Mouse (Mus musculus) embryonic fibroblast, embryonic 13.5 days (primary cell): ENCODE measurements around the gene Cry1. TPM values are rescaled to one million over a fixed set of nuclear protein-coding genes. Genes with fewer than 3 reads are reported as not detected.

Source experiments
- H3K27ac ChIP-seq: 2 replicates; pipeline ENCODE4 v1.5.1; 2012; ENCODE audit warnings: low read length, control low read depth, inconsistent platforms; ENCODE audit not compliant: insufficient read depth
- H3K4me1 ChIP-seq: 2 replicates; pipeline ENCODE4 v1.6.1; 2011; ENCODE audit warnings: low read length; ENCODE audit not compliant: control insufficient read depth, insufficient read depth
- H3K4me3 ChIP-seq: 2 replicates; pipeline ENCODE4 v1.5.1; 2011; ENCODE audit warnings: mild to moderate bottlenecking, control low read depth, low read length; ENCODE audit not compliant: insufficient read depth
- CTCF ChIP-seq: IDR thresholded peaks from 2 replicates; pipeline ENCODE4 v1.5.1; 2011; ENCODE audit warnings: mild to moderate bottlenecking, control low read depth, low read length, moderate library complexity, borderline replicate concordance; ENCODE audit not compliant: insufficient read depth
- POLR2A ChIP-seq: IDR thresholded peaks from 2 replicates; pipeline ENCODE4 v1.6.1; 2011; ENCODE audit warnings: low read depth, mild to moderate bottlenecking, control low read depth, low read length, moderate library complexity
- polyA plus RNA-seq: library from polyadenylated mRNA; stranded (reverse); fragments of >200 nt; gene quantifications from 2 replicates; pipeline ENCODE4 v1.2.4, GENCODE M21; 2011; ENCODE audit warnings: low read depth; ENCODE audit not compliant: missing spikeins, insufficient read length

Gene Cry1
- polyA plus RNA-seq, 1 experiment: 14.5 TPM

- Histone ChIP-seq H3K4me3 (no peak overlapping the region), H3K4me1 (peaks cover 5% of the 10 kb centered on the region; the same call in 1 of the 2 replicates), H3K27ac (no peak overlapping the region)
- TF ChIP-seq POLR2A (no peak), CTCF (no peak)
Measured at GRCm38 (mm10) chr10:85125184-85125583, 59.7 kb downstream of the Cry1 start.

GRCm38 (mm10) chr10:85114409-85114808, 70.5 kb downstream of the Cry1 start:
- TF ChIP-seq POLR2A (no peak), CTCF (no peak)
- Histone ChIP-seq H3K4me1 (peaks cover 5% of the 10 kb centered on the region; the same call in 1 of the 2 replicates), H3K4me3 (no peak overlapping the region), H3K27ac (no peak overlapping the region)

GRCm38 (mm10) chr10:85103085-85103885, 81.6 kb downstream of the Cry1 start:
- TF ChIP-seq CTCF: no peak
- TF ChIP-seq POLR2A: peak; percentile 63
- Histone ChIP-seq H3K4me3 (peak overlapping the region; percentile 93), H3K27ac (peak overlapping the region; percentile 86), H3K4me1 (no peaks in the 10 kb centered on the region)

- H3K27ac ChIP-seq: peak within 1 kb of the TSS; percentile 86
- peak within 1 kb of the TSS; percentile 93 for H3K4me3 ChIP-seq
- H3K4me1 ChIP-seq: no peaks in the 10 kb centered on the region
- TF ChIP-seq CTCF (no peak), POLR2A (peak; percentile 83)
Measured at GRCm38 (mm10) chr10:85102247-85103084, 82.4 kb downstream of the Cry1 start, which contains the start of the genes Fhl4 and Tmem263. Gene Fhl4 (minus strand): TSS chr10:85102495. Gene Tmem263 (plus strand): TSS chr10:85102627.

GRCm38 (mm10) chr10:85101841-85102240, 83.0 kb downstream of the Cry1 start:
- H3K4me3 ChIP-seq: peak overlapping the region; percentile 77
- peak overlapping the region; percentile 54 for H3K27ac ChIP-seq
- H3K4me1 ChIP-seq: no peaks in the 10 kb centered on the region
- TF ChIP-seq CTCF: no peak
- no peak for TF ChIP-seq POLR2A

Other genes starting within 250 kb of the Cry1 start
- gene Fhl4, start 82.6 kb downstream of the Cry1 start, polyA plus RNA-seq: 1.6 and 2.3 TPM in 2 replicates
- 63.5 and 79.4 TPM in 2 replicates for gene Tmem263, start 82.4 kb downstream of the Cry1 start, polyA plus RNA-seq
- gene Mterf2, start 57.0 kb downstream of the Cry1 start, polyA plus RNA-seq: 7.9 and 11.7 TPM in 2 replicates
- gene Btbd11, start 201.8 kb upstream of the Cry1 start, polyA plus RNA-seq: 5.2 and 6.9 TPM in 2 replicates